Mouse (Mus musculus): ENCODE data around the gene S100a10.
"Not testable (repeated sequence)": the region's sequence is repeated elsewhere in the genome, so short reads cannot be mapped to it uniquely, and the experiment has no call there.

S100a10 gene

GRCm38 (mm10) chr3:93554981-93555877, at the start of gene S100a10:
Gene S100a10, plus strand, starts transcription at chr3:93555080.
- no peak for DNase-seq (ENCODE audit: low read depth, low spot score)

- DNase-seq (ENCODE audit: low read depth, low spot score): no peak
Observed at GRCm38 (mm10) chr3:93505960-93506863, 48.7 kb upstream of the S100a10 start.

- DNase-seq (ENCODE audit: low read depth, low spot score): no peak
Observed at GRCm38 (mm10) chr3:93506881-93507325, 48.0 kb upstream of the S100a10 start.

GRCm38 (mm10) chr3:93509301-93509700, 45.6 kb upstream of the S100a10 start:
- no peak for DNase-seq (ENCODE audit: low read depth, low spot score)

GRCm38 (mm10) chr3:93511036-93511435, 43.8 kb upstream of the S100a10 start:
- no peak for DNase-seq (ENCODE audit: low read depth, low spot score)

GRCm38 (mm10) chr3:93511801-93512200, 43.1 kb upstream of the S100a10 start:
- DNase-seq (ENCODE audit: low read depth, low spot score): no peak

- no peak for DNase-seq (ENCODE audit: low read depth, low spot score)
Observed at GRCm38 (mm10) chr3:93512386-93513101, 42.3 kb upstream of the S100a10 start.

- no peak for DNase-seq (ENCODE audit: low read depth, low spot score)
Observed at GRCm38 (mm10) chr3:93514628-93515027, 40.3 kb upstream of the S100a10 start.

GRCm38 (mm10) chr3:93517343-93517742, 37.5 kb upstream of the S100a10 start:
- no peak for DNase-seq (ENCODE audit: low read depth, low spot score)

- DNase-seq (ENCODE audit: low read depth, low spot score): no peak
Observed at GRCm38 (mm10) chr3:93519856-93520329, 35.0 kb upstream of the S100a10 start.

GRCm38 (mm10) chr3:93520330-93521193, 34.3 kb upstream of the S100a10 start, which contains the start of gene S100a11:
Gene S100a11, plus strand, starts transcription at chr3:93520488.
- DNase-seq (ENCODE audit: low read depth, low spot score): no peak

GRCm38 (mm10) chr3:93521462-93522057, 33.3 kb upstream of the S100a10 start:
- DNase-seq (ENCODE audit: low read depth, low spot score): no peak

- no peak for DNase-seq (ENCODE audit: low read depth, low spot score)
Observed at GRCm38 (mm10) chr3:93522611-93523010, 32.3 kb upstream of the S100a10 start.

- DNase-seq (ENCODE audit: low read depth, low spot score): no peak
Observed at GRCm38 (mm10) chr3:93527300-93527699, 27.6 kb upstream of the S100a10 start.

- DNase-seq (ENCODE audit: low read depth, low spot score): no peak
Observed at GRCm38 (mm10) chr3:93528807-93529206, 26.1 kb upstream of the S100a10 start.

- DNase-seq (ENCODE audit: low read depth, low spot score): no peak
Observed at GRCm38 (mm10) chr3:93537068-93537576, 17.8 kb upstream of the S100a10 start.

- no peak for DNase-seq (ENCODE audit: low read depth, low spot score)
Observed at GRCm38 (mm10) chr3:93538486-93538885, 16.4 kb upstream of the S100a10 start.

- no peak for DNase-seq (ENCODE audit: low read depth, low spot score)
Observed at GRCm38 (mm10) chr3:93541501-93541900, 13.4 kb upstream of the S100a10 start.

- DNase-seq (ENCODE audit: low read depth, low spot score): not testable (repeated sequence)
Observed at GRCm38 (mm10) chr3:93544170-93544569, 10.7 kb upstream of the S100a10 start.
